Mouse (Mus musculus) adipocyte (in vitro differentiated cells): ENCODE data around the gene Gatad2a.
A peak's percentile ranks its signal among the peaks of the same experiment; 100 is the strongest.

Source experiments
- DNase-seq: peaks from one replicate; pipeline ENCODE4 v3.0.0-alpha.2; 2016; ENCODE audit warnings: low spot score

Gatad2a gene

GRCm38 (mm10) chr8:69874654-69875053 is 121.5 kb downstream of the Gatad2a start:
- DNase-seq: no peak

- DNase-seq: peak; percentile 84
Measured at GRCm38 (mm10) chr8:69874155-69874554, 122.0 kb downstream of the Gatad2a start.

GRCm38 (mm10) chr8:69870907-69871306 is 125.3 kb downstream of the Gatad2a start:
- no peak for DNase-seq

GRCm38 (mm10) chr8:69870003-69870765 is 126.0 kb downstream of the Gatad2a start:
- DNase-seq: no peak

GRCm38 (mm10) chr8:69867696-69868326 is 128.4 kb downstream of the Gatad2a start:
- DNase-seq: peak; percentile 86

GRCm38 (mm10) chr8:69864180-69864579 is 132.0 kb downstream of the Gatad2a start:
- no peak for DNase-seq

GRCm38 (mm10) chr8:69863387-69864020 is 132.7 kb downstream of the Gatad2a start:
- DNase-seq: no peak

GRCm38 (mm10) chr8:69861251-69861650 is 134.9 kb downstream of the Gatad2a start:
- DNase-seq: no peak

- DNase-seq: no peak
Measured at GRCm38 (mm10) chr8:69860807-69861206, 135.4 kb downstream of the Gatad2a start.
